Mouse (Mus musculus) hindbrain, postnatal 0 days (tissue): ENCODE results near the gene Trem2. TPM values are rescaled to one million over a fixed set of nuclear protein-coding genes. Genes with fewer than 3 reads are reported as not detected.
"Not testable (repeated sequence)": the region's sequence is repeated elsewhere in the genome, so short reads cannot be mapped to it uniquely, and the experiment has no call there.

Source experiments
- ATAC-seq: fragments of 200-750 bp; cut with Nextera tagmentation; 2 replicates; pipeline ENCODE4 v1.8.0; 2017; ENCODE audit warnings: mild to moderate bottlenecking, moderate TSS enrichment, moderate library complexity
- DNase-seq: peaks from one replicate; pipeline ENCODE4 v3.0.0-alpha.2; 2015; ENCODE audit warnings: low spot score
- H3K27ac ChIP-seq: fragments of 300-500 bp; sonication (generic); 2 replicates; pipeline ENCODE4 v1.5.1; 2014; ENCODE audit warnings: mild to moderate bottlenecking
- H3K27me3 ChIP-seq: fragments of 300-500 bp; sonication (generic); 2 replicates; pipeline ENCODE4 v1.6.1; 2014; ENCODE audit warnings: low read length, mixed read lengths; ENCODE audit not compliant: insufficient read depth
- H3K36me3 ChIP-seq: fragments of 300-500 bp; sonication (generic); 2 replicates; pipeline ENCODE4 v1.6.1; 2014; ENCODE audit warnings: low read length, mixed read lengths; ENCODE audit not compliant: insufficient read depth
- H3K4me1 ChIP-seq: fragments of 300-500 bp; sonication (generic); 2 replicates; pipeline ENCODE4 v1.6.1; 2014; ENCODE audit warnings: antibody characterized with exemption, low read length, mixed read lengths; ENCODE audit not compliant: insufficient read depth
- H3K4me2 ChIP-seq: fragments of 300-500 bp; sonication (generic); 2 replicates; pipeline ENCODE4 v1.6.1; 2014; ENCODE audit warnings: low read depth, mild to moderate bottlenecking, low read length, moderate library complexity, mixed read lengths
- H3K4me3 ChIP-seq: fragments of 300-500 bp; sonication (generic); 2 replicates; pipeline ENCODE4 v1.5.1; 2014; ENCODE audit warnings: low read length
- H3K9ac ChIP-seq: fragments of 300-500 bp; sonication (generic); replicated peaks from 2 replicates; pipeline ENCODE4 v1.6.1; 2014; ENCODE audit warnings: mild to moderate bottlenecking, low read length, moderate library complexity, mixed read lengths
- H3K9me3 ChIP-seq: fragments of 300-500 bp; sonication (generic); 2 replicates; pipeline ENCODE4 v1.6.1; 2016; ENCODE audit warnings: low read length, mixed read lengths
- CTCF ChIP-seq: IDR thresholded peaks from 2 replicates; pipeline ENCODE4 v1.5.1; 2016; ENCODE audit warnings: antibody characterized with exemption, control low read depth, low read depth
- WGBS: fragments of 180-500 bp; shearing (Covaris S2); extraction: QIAGEN DNeasy Blood & Tissue Kit; methylation state at CpG from one replicate; pipeline ENCODE4 v1.1.7; 2014; 5-methylcytosine and 5-hydroxymethylcytosine counted together
- polyA plus RNA-seq: library from polyadenylated mRNA; unstranded; fragments of >200 nt; fragmentation: Nextera tagmentation; extraction: Ambion mirVana; gene quantifications from 2 replicates; pipeline ENCODE4 v1.2.1, GENCODE M21; 2015
- total RNA-seq: library from RNA; depleted of rRNA; stranded (reverse); fragments of >200 nt; gene quantifications from 2 replicates; pipeline ENCODE4 v1.2.3, GENCODE M21; 2014

Trem2 gene
- total and polyA plus RNA-seq, 2 experiments from 2014 or later: 9.0 to 14.5 TPM

DNA sequence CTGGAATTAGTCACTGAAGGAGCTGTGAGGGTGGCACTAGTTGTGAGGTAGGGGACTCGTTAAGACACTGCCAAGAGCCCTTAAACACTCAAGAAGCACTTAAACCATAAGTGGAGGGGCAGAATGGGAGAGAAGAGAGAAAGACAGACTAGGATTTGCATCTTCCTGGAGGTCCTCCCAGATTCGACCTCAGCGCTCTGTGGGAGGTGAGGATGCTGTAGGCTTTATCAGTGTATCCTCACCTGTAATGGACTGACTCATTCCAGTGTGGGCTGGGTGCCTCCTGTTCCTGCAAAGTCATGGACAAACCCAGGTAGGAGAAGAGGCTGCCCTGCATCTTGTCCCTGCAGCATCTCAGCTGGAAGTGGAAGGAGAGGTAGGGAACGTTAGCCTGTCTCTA lies 633 bp downstream of the Trem2 start:
- Histone ChIP-seq H3K27ac (no peak overlapping the region), H3K4me3 (no peak overlapping the region), H3K36me3 (no peaks in the 10 kb centered on the region), H3K4me2 (no peak overlapping the region), H3K9me3 (no peaks in the 10 kb centered on the region), H3K4me1 (no peaks in the 10 kb centered on the region), H3K9ac (no peak overlapping the region), H3K27me3 (no peaks in the 10 kb centered on the region)
- WGBS: 67% methylated on average over 4 of the region's 4 CpGs
- TF ChIP-seq CTCF: no peak
- ATAC-seq (no peak), DNase-seq (no peak)

DNA sequence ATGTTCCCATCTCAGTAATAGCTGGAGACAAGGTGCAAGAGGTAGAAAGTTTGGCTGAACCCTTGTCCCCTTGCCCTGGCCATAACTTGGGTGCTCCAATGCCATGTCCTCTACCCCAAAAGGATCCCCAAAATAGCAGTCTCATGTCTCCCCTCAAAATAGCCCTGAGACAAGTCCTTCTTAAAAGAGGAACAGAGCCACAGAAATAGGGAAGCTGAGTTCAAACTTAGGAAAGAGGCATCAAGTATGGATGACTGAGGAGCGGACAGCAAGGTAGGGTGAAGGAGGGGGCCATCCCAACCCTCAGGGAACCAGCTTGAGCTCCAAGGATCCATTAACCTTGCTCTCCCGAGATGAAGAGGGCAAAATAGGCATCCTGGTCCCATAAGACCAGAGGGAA lies 1.1 kb downstream of the Trem2 start:
- WGBS: 78% methylated on average over 2 of the region's 2 CpGs
- ATAC-seq: no peak
- H3K4me3 ChIP-seq: no peak overlapping the region

DNA sequence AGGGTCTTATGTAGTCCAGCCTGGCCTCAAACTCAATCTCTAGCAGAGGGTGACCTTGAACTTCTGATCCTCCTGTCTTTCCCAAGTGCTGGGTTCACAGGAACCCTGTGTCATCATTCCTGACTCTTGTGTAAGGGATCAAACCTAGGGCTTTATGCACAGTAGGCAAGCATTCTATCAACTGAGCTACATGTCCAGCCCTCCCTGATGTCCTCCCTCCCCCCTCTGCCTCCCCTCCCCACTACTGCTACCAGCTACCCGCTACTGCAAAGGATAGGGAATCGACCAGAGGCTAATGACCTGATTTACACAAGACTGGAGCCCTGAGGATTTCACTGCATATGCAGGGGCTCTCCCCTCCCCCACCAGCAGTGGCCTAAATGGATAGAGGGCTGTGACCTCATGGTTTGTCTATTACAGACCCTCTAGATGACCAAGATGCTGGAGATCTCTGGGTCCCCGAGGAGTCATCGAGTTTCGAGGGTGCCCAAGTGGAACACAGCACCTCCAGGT lies 4.5 kb downstream of the Trem2 start:
- no peak overlapping the region for H3K4me3 ChIP-seq
- ATAC-seq: no peak

More for the DNA sequence above, 1.1 kb downstream of the Trem2 start:
- Histone ChIP-seq H3K4me1 (no peaks in the 10 kb centered on the region), H3K36me3 (no peaks in the 10 kb centered on the region), H3K27ac (no peak overlapping the region), H3K4me2 (no peak overlapping the region), H3K9me3 (no peaks in the 10 kb centered on the region), H3K9ac (no peak overlapping the region), H3K27me3 (no peaks in the 10 kb centered on the region)
- no peak for DNase-seq
- no peak for TF ChIP-seq CTCF

DNA sequence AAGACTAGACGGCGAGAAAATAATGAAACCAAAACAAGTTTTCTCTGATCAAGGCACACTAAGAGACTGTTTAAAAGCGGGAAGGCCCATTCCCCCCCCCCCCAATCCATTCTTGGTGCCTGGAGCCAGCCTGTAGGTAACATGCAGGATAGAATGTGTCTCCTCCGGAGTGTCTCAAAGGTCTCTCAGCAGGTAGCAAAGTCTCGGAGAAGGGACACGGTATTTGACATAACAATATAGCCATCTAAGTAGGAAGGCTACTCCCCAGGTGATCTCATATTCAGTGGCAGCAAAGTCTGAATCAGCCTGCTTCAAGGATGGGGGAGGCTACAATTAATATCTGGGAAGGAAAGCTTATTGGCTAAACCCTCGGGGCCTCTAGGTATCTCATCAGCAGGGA lies 6.8 kb downstream of the Trem2 start:
- DNase-seq, H3K9ac ChIP-seq, H3K27me3 ChIP-seq: not testable (repeated sequence)

More for the DNA sequence above, 4.5 kb downstream of the Trem2 start:
- WGBS: 72% methylated on average over 5 of the region's 5 CpGs
- TF ChIP-seq CTCF: no peak
- no peak for DNase-seq
- Histone ChIP-seq H3K4me1 (no peaks in the 10 kb centered on the region), H3K9ac (no peak overlapping the region), H3K36me3 (no peaks in the 10 kb centered on the region), H3K27me3 (no peaks in the 10 kb centered on the region), H3K4me2 (no peak overlapping the region), H3K27ac (no peak overlapping the region), H3K9me3 (no peaks in the 10 kb centered on the region)

DNA sequence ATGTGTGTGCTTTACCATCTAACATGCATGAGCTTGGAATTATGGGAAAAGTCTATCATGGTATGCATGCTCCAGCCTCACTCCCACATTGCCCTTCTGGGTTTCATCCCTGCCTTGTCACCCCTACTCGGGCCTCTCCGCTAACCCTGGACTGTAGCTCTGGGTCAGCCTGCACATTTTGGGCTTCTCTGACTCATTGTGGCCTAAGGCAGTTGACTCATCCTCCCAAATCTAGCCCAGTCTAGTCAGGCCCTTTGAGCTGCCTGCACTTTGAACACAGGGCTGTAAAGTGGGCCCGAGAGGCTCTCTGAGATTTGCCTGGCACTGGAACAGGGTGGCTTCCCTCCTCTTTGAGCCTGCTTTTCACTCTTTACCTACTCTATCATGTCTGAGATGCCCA lies 9.6 kb downstream of the Trem2 start:
- Histone ChIP-seq H3K4me3 (no peak overlapping the region), H3K9me3 (no peaks in the 10 kb centered on the region), H3K27ac (no peak overlapping the region), H3K4me2 (no peak overlapping the region), H3K4me1 (no peaks in the 10 kb centered on the region), H3K27me3 (no peaks in the 10 kb centered on the region), H3K36me3 (no peaks in the 10 kb centered on the region), H3K9ac (no peak overlapping the region)
- WGBS: 90% methylated on average over 3 of the region's 3 CpGs
- ATAC-seq (no peak), DNase-seq (no peak)
- TF ChIP-seq CTCF: no peak

More for the DNA sequence above, 6.8 kb downstream of the Trem2 start:
- WGBS: 52% methylated on average over 7 of the region's 7 CpGs
- not testable (repeated sequence) for H3K27ac ChIP-seq, H3K4me2 ChIP-seq, H3K4me3 ChIP-seq, H3K36me3 ChIP-seq, ATAC-seq, H3K4me1 ChIP-seq, H3K9me3 ChIP-seq

DNA sequence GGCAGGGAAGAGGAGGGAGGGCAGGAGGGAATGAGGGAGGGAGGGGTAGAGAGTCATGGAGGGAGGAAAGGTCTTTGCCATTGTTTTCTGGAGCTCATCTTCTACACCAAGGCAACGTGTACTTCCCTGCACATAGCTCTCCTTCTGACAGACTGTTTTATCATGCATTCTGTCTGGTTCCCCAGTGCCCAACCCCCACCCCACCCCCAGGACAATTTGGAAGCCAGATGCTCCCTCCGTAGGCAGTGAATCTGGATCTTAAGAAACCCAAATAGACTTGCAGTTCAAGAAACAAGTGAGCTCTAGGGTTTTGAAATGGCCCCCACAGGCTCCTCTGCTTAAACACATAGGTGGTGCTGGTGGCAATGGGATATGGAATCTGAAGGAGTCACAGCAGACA lies 11.7 kb downstream of the Trem2 start:
- H3K27me3 ChIP-seq: no peaks in the 10 kb centered on the region
- ATAC-seq: no peak
- no peak overlapping the region for H3K4me3 ChIP-seq
- no peak overlapping the region for H3K9ac ChIP-seq
- H3K4me2 ChIP-seq: no peak overlapping the region
- TF ChIP-seq CTCF: no peak
- H3K4me1 ChIP-seq: no peaks in the 10 kb centered on the region
- DNase-seq: no peak
- 43% methylated on average over 2 of the region's 2 CpGs for WGBS
- no peaks in the 10 kb centered on the region for H3K36me3 ChIP-seq
- no peak overlapping the region for H3K27ac ChIP-seq
- no peaks in the 10 kb centered on the region for H3K9me3 ChIP-seq

DNA sequence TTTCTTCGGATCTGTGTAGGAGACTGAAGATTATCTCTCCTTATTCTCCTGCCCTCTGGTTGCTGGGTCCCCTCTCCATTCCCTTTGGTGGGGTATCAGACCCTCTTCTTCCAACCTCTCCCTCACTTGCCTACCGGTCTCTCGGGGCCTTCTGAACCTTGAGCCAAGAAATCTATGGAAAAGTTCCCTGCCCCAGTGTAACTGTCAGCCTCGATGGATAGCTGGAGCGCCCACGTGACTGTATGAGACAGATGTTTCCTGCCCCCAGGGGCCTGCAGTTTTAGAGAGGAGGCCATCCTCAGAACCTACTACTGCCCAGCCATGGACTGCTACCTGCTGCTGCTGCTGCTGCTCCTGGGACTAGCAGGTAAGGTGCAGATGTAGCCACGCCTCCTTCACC lies 13.4 kb downstream of the Trem2 start, which contains the start of gene Treml1:
Gene Treml1 (plus strand): TSS at position 301 of the 400 bp plus-strand sequence.
- Histone ChIP-seq H3K4me1 (no peaks in the 10 kb centered on the region), H3K9ac (no peak within 1 kb of the TSS), H3K9me3 (no peaks in the 10 kb centered on the region), H3K36me3 (no peaks in the 10 kb centered on the region), H3K4me3 (no peak within 1 kb of the TSS), H3K27me3 (no peaks in the 10 kb centered on the region), H3K4me2 (no peak within 1 kb of the TSS), H3K27ac (no peak within 1 kb of the TSS)
- ATAC-seq: no peak
- TF ChIP-seq CTCF: no peak
- WGBS: 84% methylated on average over 7 of the region's 7 CpGs
- DNase-seq: no peak
